Mouse (Mus musculus) heart, adult 18-20 months (tissue): ENCODE results near the gene Samd4b. TPM values are rescaled to one million over a fixed set of nuclear protein-coding genes. Genes with fewer than 3 reads are reported as not detected.
"Not testable (repeated sequence)": the region's sequence is repeated elsewhere in the genome, so short reads cannot be mapped to it uniquely, and the experiment has no call there.

ENCODE experiments used
- DNase-seq, 2 experiments: peaks; one replicate each; pipeline ENCODE4 v3.0.0; 2021 to 2022; ENCODE audit warnings: mixed read lengths in 1 of 2
- total RNA-seq, 2 experiments: library from RNA; stranded (reverse); gene quantifications; 2 replicates each; pipeline ENCODE4 v1.2.3; 2021

Gene Samd4b
- total RNA-seq, 2 experiments from 2014 or later: 19.6 to 22.1 TPM

- DNase-seq: no peak
Measured at GRCm38 (mm10) chr7:28398696-28399340, 199.1 kb downstream of the Samd4b start.

- peak in 1 of 2 experiments; percentile 48 for DNase-seq
Measured at GRCm38 (mm10) chr7:28398000-28398399, 199.9 kb downstream of the Samd4b start.

- DNase-seq: no peak
Measured at GRCm38 (mm10) chr7:28395425-28395824, 202.5 kb downstream of the Samd4b start.

- DNase-seq: no peak
Measured at GRCm38 (mm10) chr7:28393272-28393951, 204.5 kb downstream of the Samd4b start.

GRCm38 (mm10) chr7:28392429-28393271 is 205.3 kb downstream of the Samd4b start, which contains the start of the genes Med29 and Paf1:
Gene Med29 (minus strand): TSS chr7:28392708.
Gene Paf1 (plus strand): TSS chr7:28392951.
- DNase-seq: peak; percentile 98 to 99

- no peak for DNase-seq
Measured at GRCm38 (mm10) chr7:28390331-28390730, 207.6 kb downstream of the Samd4b start.

- DNase-seq: not testable (repeated sequence)
Measured at GRCm38 (mm10) chr7:28387384-28387783, 210.6 kb downstream of the Samd4b start.

GRCm38 (mm10) chr7:28386877-28387276 is 211.1 kb downstream of the Samd4b start:
- DNase-seq: not testable (repeated sequence)

GRCm38 (mm10) chr7:28386462-28386861 is 211.5 kb downstream of the Samd4b start:
- DNase-seq: peak; percentile 89 to 93

- DNase-seq: peak; percentile 64 to 84
Measured at GRCm38 (mm10) chr7:28386007-28386406, 211.9 kb downstream of the Samd4b start.

GRCm38 (mm10) chr7:28385196-28385595 is 212.7 kb downstream of the Samd4b start:
- DNase-seq: no peak

- no peak for DNase-seq
Measured at GRCm38 (mm10) chr7:28384162-28384561, 213.8 kb downstream of the Samd4b start.

GRCm38 (mm10) chr7:28383606-28384005 is 214.3 kb downstream of the Samd4b start:
- no peak for DNase-seq

- peak; percentile 66 to 82 for DNase-seq
Measured at GRCm38 (mm10) chr7:28382981-28383396, 215.0 kb downstream of the Samd4b start.

- no peak for DNase-seq
Measured at GRCm38 (mm10) chr7:28382347-28382951, 215.5 kb downstream of the Samd4b start.

GRCm38 (mm10) chr7:28381938-28382337 is 216.0 kb downstream of the Samd4b start:
- DNase-seq: peak; percentile 93 to 96

GRCm38 (mm10) chr7:28381017-28381790 is 216.7 kb downstream of the Samd4b start:
- DNase-seq: peak; percentile 90 to 95

GRCm38 (mm10) chr7:28380237-28381016 is 217.5 kb downstream of the Samd4b start, which contains the start of gene Zfp36:
Gene Zfp36 (minus strand): TSS chr7:28380253.
- DNase-seq: no peak

GRCm38 (mm10) chr7:28378769-28379651 is 218.9 kb downstream of the Samd4b start:
- peak; percentile 97 to 99 for DNase-seq
